Mouse (Mus musculus) retina, embryonic 14.5 days (tissue): ENCODE data around the gene Hoxa2.

Experiments
- DNase-seq: peaks from one replicate; pipeline ENCODE4 v3.0.0-alpha.2; 2015; ENCODE audit warnings: low spot score

Hoxa2 gene

GRCm38 (mm10) chr6:52179690-52180089 is 15.1 kb upstream of the Hoxa2 start:
- DNase-seq = no peak

DNA sequence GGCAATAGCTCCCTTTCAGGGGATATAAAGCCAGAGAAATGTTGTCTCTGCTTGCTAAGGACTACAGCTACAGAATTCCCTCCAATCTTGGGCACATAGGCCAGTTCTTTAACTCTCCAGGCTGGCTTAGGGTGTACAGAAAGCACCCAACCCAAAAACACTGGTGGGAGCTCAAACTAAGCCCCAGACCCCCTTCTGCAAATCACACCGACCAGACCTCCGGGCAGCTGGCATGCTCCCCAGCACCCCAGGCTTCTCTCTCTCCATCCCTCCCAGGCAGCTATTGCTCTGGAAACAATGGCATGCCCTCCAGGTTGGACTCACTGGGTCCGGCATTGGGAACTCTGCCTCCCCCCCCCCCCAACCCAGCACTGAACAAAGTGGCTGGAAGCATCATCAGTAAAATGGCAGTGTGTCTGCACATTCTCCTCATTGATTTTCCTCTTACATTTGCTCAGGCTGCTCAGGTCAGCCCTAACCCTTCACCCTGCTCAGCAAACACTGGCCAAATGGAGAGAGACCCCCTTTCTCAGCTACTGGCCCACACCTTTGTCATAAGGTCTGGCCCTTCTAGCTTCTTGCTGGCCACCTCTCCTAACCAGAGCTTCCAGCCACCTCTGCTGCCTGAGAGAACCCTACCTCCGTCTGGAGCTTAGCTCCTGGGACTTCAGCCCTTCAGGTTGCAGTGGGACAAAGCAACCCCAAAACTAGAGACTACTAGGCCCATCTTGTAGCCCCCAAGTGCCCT is 14.5 kb upstream of the Hoxa2 start:
- no peak for DNase-seq

DNA sequence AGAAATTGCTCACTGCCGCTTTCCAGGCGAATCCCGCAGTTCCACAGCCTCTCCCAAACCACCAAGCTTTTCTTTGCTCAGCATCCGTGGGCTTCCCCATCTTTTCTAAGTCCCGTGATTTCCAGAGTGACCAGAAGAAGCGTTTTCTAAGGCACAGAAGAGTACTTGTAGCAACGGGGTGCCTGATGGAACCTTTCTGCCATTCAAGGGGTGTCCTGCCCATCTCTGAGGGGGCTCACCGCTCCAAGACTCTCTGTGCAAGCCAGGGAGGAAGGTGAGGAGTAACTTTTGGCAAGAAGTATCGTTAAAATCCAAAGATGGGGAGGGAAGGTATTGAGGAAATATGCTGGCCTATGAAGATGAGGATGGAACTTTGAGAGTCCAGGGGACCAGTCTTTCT is 13.2 kb upstream of the Hoxa2 start:
- no peak for DNase-seq

DNA sequence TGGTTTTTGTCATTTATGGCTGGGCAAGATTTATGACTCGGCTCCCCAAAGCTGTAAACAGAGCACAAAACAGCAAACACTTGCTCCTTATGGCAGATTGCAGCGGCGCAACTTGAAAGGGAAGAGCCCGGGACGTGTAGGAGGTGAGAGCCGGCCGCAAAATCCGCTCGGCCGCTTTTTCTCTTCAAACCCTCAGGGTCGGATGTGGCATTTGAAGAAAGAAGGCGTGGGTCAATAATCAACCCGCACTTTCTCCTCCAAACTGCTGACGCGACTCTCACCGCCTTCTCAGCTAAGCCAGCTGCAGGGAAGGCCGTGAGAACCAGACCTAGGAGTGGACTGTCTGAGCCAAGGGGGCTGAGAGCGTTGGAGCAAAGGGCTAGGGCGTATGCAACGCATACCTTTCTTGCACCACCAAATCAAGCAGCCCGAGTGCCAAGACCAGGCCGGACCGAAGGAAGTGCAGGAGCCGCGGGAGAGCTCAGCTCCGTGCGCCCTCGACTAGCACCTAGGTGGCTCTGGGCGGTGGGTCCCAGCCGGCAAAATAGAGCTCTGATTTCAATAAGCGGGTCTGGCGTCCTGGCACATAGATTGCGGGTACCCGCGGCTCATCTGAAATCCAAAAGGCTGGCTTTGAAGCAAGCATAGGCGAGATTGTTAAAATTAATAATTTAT is 12.6 kb upstream of the Hoxa2 start, which contains the start of gene 5730596B20Rik:
Gene 5730596B20Rik (plus strand): TSS at position 438 of the 675 bp plus-strand sequence.
- no peak for DNase-seq

GRCm38 (mm10) chr6:52176391-52176790 is 11.8 kb upstream of the Hoxa2 start:
- DNase-seq = no peak

- DNase-seq = no peak
These were observed 11.2 kb upstream of the Hoxa2 start for GRCm38 (mm10) chr6:52175864-52176263.

GRCm38 (mm10) chr6:52174968-52175751 is 10.5 kb upstream of the Hoxa2 start:
- DNase-seq = no peak

DNA sequence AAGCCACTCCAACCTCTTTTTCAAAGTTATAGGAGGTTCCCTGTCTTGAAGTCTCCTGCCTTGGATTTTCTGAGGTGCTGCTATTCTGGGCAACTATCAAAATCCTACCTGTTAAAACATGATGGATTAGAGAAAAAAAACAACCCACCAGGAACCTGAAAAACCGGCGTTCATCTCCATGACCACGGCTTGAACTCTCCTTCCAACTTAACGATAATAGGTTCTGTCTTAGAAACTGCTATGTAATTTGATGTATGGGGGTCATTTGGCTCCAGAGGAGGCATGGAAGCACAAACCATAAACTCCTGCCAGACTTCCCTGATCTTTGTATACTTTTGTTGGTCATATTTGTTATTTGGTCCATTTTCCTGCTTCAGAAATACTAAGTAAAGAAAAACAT is 9.0 kb upstream of the Hoxa2 start:
- no peak for DNase-seq

- DNase-seq = no peak
These were observed 7.9 kb upstream of the Hoxa2 start for GRCm38 (mm10) chr6:52172501-52172900.

- DNase-seq = no peak
These were observed 7.3 kb upstream of the Hoxa2 start for GRCm38 (mm10) chr6:52171938-52172337.

DNA sequence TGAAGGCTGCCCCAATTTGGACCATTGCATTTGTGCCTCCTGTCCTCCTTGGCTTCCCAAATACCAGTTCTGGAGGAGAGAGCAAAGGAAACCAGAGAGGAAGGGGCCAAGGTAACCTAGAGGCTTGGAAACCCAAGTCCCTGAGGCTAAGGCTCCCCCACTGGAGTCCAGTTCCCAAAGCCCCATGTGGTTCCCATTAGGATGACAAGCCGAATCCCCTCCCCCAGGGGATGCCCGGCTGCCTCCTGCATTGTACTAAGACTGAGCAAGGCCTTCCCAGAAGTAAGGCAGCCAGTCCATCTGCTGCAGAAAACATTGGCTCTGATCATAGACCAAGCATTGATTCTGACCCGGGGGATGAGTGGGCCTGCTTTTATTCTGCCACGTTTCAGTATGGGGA is 6.7 kb upstream of the Hoxa2 start:
- DNase-seq = no peak

GRCm38 (mm10) chr6:52170898-52171223 is 6.2 kb upstream of the Hoxa2 start:
- no peak for DNase-seq

DNA sequence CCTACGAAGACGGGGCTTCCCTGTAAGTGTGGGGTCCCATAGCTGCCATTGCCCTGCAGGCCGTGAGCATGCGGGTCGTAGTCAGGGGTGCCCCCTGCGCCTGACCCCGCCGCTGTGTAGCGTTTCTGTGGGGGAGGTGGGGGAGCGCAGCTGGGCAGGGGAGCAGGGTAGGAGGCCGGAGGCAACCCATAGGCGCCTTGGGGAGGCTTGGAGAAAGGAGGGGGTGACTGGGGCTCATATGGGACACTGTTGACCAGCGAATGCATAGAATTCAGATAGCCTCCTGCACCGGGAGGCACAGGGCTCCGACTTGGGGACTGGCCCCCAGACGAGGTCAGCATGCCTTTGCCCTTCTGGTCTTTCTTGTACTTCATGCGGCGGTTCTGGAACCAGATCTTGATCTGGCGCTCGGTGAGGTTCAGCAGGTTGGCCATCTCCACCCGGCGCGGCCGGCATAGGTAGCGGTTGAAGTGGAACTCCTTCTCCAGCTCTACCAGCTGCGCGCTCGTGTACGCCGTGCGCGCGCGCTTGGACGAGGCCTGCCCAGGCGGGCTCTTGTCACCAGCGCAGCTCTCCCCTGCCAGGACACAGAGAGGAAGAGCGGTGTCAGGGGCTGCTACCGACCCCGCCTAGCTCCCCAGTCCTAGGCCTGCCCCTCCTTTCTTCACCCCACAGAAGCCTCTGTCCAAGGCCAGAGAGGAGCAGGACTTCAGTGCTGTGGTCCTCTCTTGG is 5.7 kb upstream of the Hoxa2 start:
- DNase-seq = no peak

DNA sequence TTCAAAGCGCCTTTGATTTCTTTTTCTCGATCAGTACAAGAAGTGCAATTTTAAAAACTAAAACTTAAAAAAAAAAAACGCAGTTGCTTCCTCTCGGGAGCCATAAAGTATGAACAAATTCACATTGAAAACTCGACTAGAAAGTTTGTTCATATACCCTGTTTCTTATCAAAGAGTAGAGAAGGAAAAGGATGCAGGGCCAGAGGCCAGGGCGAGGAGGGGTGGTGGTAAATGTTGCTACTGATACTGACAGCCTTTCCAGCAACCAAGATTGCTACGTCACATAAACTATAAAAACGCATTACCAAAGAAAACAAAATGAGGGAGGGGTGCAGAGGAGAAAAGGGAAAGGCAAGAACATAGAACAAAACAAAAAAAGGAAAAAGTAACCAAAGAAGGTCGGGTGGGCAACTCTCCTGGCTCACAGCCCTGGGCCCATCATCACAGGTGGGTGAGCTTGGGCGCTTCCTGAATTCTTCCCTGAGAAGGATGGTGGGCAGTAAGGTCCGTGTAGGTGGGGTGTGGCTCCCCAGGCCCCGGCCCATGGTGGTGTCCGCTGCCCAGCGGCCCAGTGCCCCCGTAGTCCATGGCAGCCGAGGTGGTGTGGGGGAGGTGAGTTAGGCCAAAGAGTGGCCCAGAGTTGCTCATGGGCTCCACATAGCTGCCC is 5.0 kb upstream of the Hoxa2 start:
- DNase-seq = no peak

DNA sequence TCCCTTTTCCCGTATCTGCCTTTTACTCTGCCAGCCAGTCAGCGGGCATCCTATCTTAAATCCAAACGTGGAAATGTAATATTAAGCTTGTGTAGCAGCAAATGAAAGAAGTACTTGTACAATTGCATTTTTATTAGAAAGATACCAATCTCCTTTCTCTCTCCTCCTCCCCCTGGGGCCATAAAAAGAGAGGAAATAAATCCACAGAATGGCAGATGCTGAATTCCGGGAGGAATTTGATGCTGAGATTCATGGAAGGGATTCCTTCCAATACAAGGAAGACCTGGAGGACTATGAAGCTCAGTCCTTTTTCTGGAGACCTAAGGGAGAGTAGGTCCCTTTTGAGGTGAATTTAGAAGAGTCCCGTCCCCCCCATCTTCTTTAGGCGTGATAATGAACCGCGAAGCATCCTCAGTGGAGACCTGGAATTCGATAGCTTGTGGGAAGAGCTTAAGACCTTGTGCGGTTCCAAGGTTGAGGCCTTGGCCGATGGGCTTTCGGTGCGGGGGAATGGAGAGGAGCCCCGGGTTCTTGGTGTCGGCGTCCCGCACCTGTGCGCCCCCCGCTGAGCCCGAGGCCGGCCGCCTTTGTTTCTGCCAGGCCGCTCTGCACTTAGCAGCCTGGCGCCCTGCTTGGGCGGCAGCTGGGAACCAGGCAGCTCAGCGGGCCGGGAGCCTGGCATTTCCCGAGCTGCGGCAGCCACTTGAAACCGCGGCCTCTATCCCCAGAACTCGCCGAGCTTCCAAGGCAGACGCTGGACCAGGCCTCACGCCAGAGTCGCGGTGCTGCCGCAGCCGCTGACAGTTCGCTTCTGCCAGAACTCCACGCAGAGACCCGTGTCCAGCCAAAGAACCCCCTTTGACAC is 3.8 kb upstream of the Hoxa2 start:
- peak; percentile 57 for DNase-seq

DNA sequence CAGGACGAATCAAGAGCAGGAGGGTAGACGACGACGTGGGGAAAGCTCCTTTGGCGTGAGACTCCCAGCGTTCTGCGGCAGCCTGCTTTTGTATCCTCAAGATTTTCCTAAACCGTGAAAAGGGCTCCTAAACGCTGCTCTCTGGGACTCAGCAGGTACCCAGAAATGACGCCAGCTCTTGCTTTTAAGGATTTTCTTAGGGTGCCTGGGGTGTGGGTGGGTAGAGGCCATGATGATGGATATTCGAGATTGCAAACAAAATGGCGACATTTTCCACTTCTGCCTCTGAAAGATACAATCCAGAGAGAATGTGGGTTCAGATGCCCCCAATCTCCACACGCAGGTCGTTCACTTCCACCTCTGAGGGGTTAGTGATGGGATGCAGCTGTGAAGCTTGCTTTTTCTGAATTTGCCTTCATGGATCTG is 3.1 kb upstream of the Hoxa2 start:
- no peak for DNase-seq

DNA sequence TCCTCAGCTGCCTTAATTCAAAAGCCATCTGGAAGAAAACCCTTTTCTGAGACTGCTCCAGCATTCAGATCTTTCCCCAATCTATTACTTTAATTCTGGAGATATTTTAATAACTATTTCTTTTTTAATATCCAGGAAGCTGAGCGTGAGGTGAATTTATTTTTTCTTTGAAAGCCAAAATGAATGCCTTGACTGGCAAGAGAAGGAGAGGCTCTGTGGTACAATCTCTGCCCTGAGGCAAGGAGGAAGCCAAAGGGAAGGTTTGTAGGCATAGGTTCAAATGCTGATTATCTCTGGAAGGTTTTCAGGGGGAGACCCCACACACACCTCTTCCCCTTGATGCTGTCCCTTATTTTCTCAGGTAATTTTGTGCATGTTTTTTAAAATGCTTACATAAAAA is 2.5 kb upstream of the Hoxa2 start:
- DNase-seq = no peak

GRCm38 (mm10) chr6:52166431-52167077 is 1.9 kb upstream of the Hoxa2 start:
- no peak for DNase-seq

DNA sequence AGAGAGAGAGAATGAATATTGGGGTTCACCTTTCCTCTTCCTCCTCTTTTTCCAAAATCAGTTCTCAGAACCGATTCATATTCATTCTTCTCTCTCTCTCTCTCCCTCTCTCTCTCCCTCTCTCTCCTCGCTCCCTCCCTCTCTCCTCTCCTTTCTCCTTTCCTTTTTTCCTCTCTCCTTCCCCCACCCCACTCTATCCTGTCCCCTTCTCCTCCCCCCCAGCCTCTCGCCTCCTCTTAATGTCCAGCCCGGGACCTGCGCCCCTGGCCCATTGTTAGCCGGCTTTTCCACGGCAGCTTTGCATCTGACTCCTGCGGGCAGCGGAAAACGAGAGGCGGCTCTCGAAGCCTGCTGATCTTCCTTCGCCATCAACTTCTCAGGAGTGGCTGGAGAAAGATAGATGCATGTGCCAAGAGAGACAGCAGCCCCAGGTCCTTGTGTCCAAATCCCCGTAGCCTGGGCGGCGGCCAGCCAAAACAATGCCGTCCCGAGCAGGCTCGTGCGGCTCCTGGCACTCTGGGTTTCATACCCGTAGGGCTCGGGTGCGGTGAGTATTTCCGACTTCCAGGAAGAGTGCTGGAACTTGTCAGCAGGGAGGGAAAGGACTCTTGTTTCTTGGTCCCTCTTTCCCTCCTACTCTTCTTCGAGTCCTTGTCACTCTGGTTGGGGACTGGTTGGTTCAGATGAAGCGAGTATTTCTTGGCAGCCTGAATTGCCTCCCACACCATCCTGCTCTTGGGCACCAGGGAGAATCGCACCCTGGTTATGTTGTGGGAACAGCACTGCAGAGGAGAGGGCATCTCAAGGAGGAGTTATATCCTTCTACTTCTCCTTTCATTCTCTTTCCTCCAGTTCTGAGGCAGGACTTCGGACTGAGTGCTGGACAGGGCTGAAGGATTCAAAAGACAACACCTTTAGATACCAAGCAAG is 1.1 kb upstream of the Hoxa2 start:
- DNase-seq = no peak
